In the genomic region with DNA sequence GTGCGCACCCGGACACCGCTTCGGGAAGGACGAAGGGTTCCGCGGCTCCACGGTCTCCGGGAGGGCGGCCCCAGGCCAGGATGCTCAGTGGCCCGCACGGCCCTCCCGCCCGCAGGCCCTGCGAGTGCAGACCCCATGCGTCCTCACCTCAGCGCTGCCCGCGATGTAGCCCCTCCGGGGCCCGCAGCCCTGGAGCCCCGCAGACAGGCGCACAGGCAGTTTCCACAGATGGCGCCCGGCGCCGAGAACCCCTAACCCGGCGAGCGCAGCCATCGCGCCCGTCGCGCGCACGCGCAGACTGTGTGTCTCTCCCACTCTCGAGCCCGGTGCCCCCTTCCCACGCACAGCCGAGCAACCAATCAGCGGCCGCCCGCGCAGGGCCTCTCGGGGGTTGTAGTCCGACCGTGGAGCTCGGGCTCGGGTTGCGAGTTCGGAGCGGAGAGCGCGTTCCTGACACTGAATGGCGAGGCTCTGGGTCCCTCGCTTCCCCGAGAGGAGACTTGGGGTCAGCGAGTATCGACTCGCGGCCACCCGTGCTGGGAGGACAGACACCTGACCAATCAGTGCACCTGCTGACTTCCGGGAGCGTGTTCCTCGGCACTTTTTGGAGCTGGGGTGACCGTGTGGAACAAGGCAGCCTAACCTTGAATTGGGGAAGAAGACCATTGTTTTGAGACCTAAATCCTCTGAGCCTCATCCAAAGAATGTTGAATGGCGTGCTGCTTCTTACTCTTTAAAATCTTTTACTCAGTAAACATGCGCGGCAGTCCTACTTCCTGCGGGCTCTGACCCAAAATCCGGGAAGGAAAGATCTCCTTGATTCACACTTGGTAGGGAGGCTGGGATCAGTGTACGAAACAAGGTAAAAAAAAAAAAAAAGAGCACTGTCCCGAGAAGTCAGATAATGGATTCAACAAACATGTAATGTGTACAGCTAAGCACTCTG, we compare ENCODE assay signal across 8 mouse cellular contexts. TPM values are rescaled to one million over a fixed set of nuclear protein-coding genes. Genes with fewer than 3 reads are reported as not detected.
DNase-seq lines count a peak whose midpoint lies in the region; ATAC-seq lines count a peak whose summit lies in the region.

A gene (minus strand): TSS at position 300 of the 946 bp plus-strand sequence.

- peaks cover 24% of the 10 kb centered on the region for H3K4me1 ChIP-seq in hindbrain, embryonic 16.5 days (ENCODE audit: control insufficient read depth, insufficient read depth, low read depth, low read length)

- H3K27ac ChIP-seq in hindbrain, embryonic 16.5 days (ENCODE audit: low read depth, low read length) = peak within 1 kb of the TSS; percentile 70
- H3K27ac ChIP-seq in macrophage = peak within 1 kb of the TSS; percentile 22; the same call in 1 of the 2 replicates

- no peaks in the 10 kb centered on the region for H3K27me3 ChIP-seq in hindbrain, embryonic 16.5 days (replicated peaks; ENCODE audit: control insufficient read depth, insufficient read depth, low read length)

- peak within 1 kb of the TSS; percentile 62 for H3K4me2 ChIP-seq in hindbrain, embryonic 16.5 days (ENCODE audit: low read length)

- peak within 1 kb of the TSS; percentile 94 for H3K9ac ChIP-seq in hindbrain, embryonic 16.5 days (ENCODE audit: low read depth, low read length)

- no peaks in the 10 kb centered on the region for H3K36me3 ChIP-seq in hindbrain, embryonic 16.5 days (ENCODE audit: control insufficient read depth, insufficient read depth, low read length)
- H3K36me3 ChIP-seq in macrophage (ENCODE audit: inconsistent target) = no peaks in the 10 kb centered on the region

- peaks cover 20% of the 10 kb centered on the region; the same call in 1 of the 2 replicates for H3K79me2 ChIP-seq in macrophage (ENCODE audit: inconsistent target)

- ATAC-seq in hindbrain, embryonic 16.5 days = peak; percentile 98

- H3K4me3 ChIP-seq in hindbrain, embryonic 16.5 days (ENCODE audit: low read length) = peak within 1 kb of the TSS; percentile 71
- peak within 1 kb of the TSS; percentile 78 for H3K4me3 ChIP-seq in macrophage (ENCODE audit: inconsistent target)

- no peaks in the 10 kb centered on the region for H3K9me3 ChIP-seq in hindbrain, embryonic 16.5 days (ENCODE audit: control insufficient read depth, low read length)

- DNase-seq in T-cell, adult 2 months (ENCODE audit: low spot score) = peak; percentile 93
- peak; percentile 93 to 96 for DNase-seq in cerebellum, postnatal 36 days
- DNase-seq in gastrocnemius, adult 18-20 months (ENCODE audit: low spot score) = peak; percentile 92
- peak; percentile 93 to 96 for DNase-seq in left cerebral cortex, adult 18-20 months (ENCODE audit: low spot score in 2 of 2)
- DNase-seq in right cerebral cortex, adult 18-20 months = peak; percentile 94
- peak; percentile 70 for DNase-seq in urinary bladder, postnatal 10 days (ENCODE audit: low spot score)

- under 1% methylated on average over 73 of the region's 75 CpGs for WGBS in hindbrain, embryonic 16.5 days
- WGBS in macrophage (ENCODE audit: missing documents) = under 1% methylated on average over 73 of the region's 75 CpGs

RNA-seq across cellular contexts. Expression of the gene that starts here (rescaled TPM):
- total RNA-seq in gastrocnemius, adult 18-20 months (2021) = 10 to 100 TPM; 19.9 to 26.1 TPM
- 16.1 and 16.6 TPM in 2 replicates for polyA plus RNA-seq in hindbrain, embryonic 16.5 days (2015; fragmentation: Nextera tagmentation; extraction: Ambion mirVana)
- total RNA-seq in left cerebral cortex, adult 18-20 months (2021) = 10 to 100 TPM; 32.3 to 35.3 TPM
- 10 to 100 TPM; 14.5 to 56.9 (median 34.4) TPM for total RNA-seq in macrophage (2018; cell fraction: chromatin; rRNA removed)
- 1 to 10 TPM; 1.8 to 7.5 (median 4.6) TPM for total RNA-seq in macrophage (2018; cell fraction: cytosol; rRNA removed)
- total RNA-seq in macrophage (2018; cell fraction: nucleus; rRNA removed) = 10 to 100 TPM in 20 of 26 experiments, 1 to 10 TPM in 6; 6.4 to 42.7 (median 19.5) TPM
- 4.1 to 8.2 TPM (median 7.3 TPM) in 3 replicates for polyA plus RNA-seq in macrophage (2018)

Comparison
In these comparisons a context has a peak if more than half of its experiments do, and no peak if none do; other contexts are left out.
1. Peak in every context shown above with its lines: DNase-seq, ATAC-seq, H3K4me3 ChIP-seq and H3K27ac ChIP-seq.